Mouse (Mus musculus) splenic B cell, adult 2 months (primary cell): ENCODE results near the gene Banf1.

ENCODE experiments used
- DNase-seq: peaks from one replicate; pipeline ENCODE4 v3.0.0-alpha.2; 2011; ENCODE audit warnings: low read depth, low spot score
- H3K27me3 ChIP-seq: 2 replicates; pipeline ENCODE4 v1.6.1; 2012; ENCODE audit warnings: mild to moderate bottlenecking, low read length, moderate library complexity, mixed read lengths; ENCODE audit not compliant: control insufficient read depth, poor library complexity, insufficient read depth, severe bottlenecking
- H3K36me3 ChIP-seq: 2 replicates; pipeline ENCODE4 v1.6.1; 2012; ENCODE audit warnings: mild to moderate bottlenecking, low read length, moderate library complexity, mixed read lengths; ENCODE audit not compliant: control insufficient read depth, poor library complexity, insufficient read depth, severe bottlenecking

The Banf1 gene

DNA sequence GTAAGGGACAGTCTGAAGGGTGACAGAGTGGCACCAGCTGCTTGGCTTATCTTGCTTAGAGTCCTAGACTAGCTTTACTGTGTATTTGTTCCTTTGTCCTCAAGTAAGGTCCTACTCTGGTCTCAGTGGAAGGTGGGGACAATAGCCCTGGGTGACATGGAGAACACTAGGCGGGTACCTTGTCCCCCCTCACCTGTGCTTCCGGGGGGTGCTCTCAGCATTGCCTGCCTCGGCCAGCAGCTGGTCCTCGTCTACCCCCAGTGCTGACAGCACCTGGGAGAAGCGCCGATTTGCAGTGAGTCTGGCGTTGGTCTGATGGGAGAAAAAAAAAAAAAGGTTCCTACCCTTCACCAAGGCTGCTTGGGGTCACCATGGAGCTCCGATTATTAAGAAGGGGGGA lies 23.4 kb upstream of the Banf1 start:
- no peak for DNase-seq
- no peaks in the 10 kb centered on the region for H3K36me3 ChIP-seq
- H3K27me3 ChIP-seq = no peaks in the 10 kb centered on the region

DNA sequence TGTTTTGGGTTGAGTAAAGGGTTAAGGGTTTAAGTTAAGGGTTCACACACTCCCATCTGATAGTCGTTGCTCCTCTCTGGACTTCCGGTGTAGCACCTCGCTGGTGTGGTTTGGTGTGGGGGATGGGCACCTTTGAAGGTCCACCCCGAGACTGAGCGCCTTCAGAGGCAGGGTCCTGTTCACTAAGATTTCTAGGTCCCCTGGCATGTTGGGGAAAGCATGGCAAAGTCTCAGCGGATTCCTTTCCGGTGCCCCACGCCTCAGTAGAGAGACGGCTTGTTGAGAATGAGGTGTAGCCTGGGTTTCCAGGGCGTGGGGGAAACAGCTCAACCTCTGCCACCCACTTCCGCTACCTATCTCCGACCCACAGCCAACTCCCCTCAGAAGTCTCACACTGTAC lies 22.7 kb upstream of the Banf1 start:
- peak; percentile 77 for DNase-seq
- Histone ChIP-seq H3K27me3 (no peaks in the 10 kb centered on the region), H3K36me3 (peaks cover 2% of the 10 kb centered on the region; the same call in 1 of the 2 replicates)

- Histone ChIP-seq H3K27me3 (no peaks in the 10 kb centered on the region), H3K36me3 (peaks cover 8% of the 10 kb centered on the region)
- DNase-seq = peak; percentile 98
These were observed 21.7 kb upstream of the Banf1 start, which contains the start of gene Sart1 for GRCm38 (mm10) chr19:5388588-5389242. Sart1 (minus strand) TSS chr19:5388703.

GRCm38 (mm10) chr19:5388011-5388441 lies 21.1 kb upstream of the Banf1 start:
- DNase-seq = no peak

DNA sequence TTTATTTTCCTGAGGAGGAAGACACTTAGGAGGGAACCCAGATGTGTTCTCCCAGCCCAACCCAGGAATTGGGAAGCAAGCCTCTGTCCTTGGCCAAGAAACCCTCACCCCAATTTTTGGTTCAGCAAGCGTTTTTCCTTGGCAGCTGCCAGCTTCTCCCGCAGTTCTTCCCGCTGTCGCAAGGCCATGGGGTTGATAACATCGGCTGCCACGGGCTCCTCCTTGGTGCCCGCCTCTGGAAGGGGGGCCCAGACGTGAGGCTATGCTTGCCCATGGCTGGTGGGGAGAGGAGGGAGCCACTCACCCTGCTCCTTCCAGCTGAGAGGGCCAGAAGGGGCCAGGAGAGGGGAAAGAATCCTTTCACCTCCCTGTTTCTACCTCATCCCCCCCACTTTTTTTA lies 17.7 kb upstream of the Banf1 start:
- no peak for DNase-seq
- no peaks in the 10 kb centered on the region for H3K27me3 ChIP-seq
- H3K36me3 ChIP-seq = peaks cover 13% of the 10 kb centered on the region

More at GRCm38 (mm10) chr19:5388011-5388441, 21.1 kb upstream of the Banf1 start:
- Histone ChIP-seq H3K27me3 (no peaks in the 10 kb centered on the region), H3K36me3 (peaks cover 9% of the 10 kb centered on the region)

DNA sequence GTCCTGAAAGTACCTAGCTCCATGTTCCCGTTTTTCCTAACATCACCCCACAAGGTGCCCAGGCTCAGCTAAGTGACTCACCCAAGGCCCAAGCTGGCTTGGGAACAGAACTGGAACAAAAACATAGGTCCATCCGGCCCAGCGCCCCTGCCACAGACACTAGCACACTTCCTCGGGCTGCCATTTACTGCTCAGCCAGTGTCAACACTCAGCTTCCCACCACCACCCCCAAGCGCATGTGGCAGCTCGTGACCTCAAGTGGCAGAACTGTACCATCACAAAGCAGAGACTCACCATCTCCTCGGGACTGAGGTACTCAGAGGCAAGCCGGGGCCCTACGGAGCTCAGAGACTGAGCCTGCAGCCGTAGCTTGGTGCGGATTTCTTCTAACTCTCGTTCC lies 16.4 kb upstream of the Banf1 start:
- no peaks in the 10 kb centered on the region for H3K27me3 ChIP-seq
- DNase-seq = no peak

GRCm38 (mm10) chr19:5377446-5377845 lies 10.5 kb upstream of the Banf1 start:
- Histone ChIP-seq H3K27me3 (no peaks in the 10 kb centered on the region), H3K36me3 (peaks cover 11% of the 10 kb centered on the region)
- no peak for DNase-seq

More for the DNA sequence above, 16.4 kb upstream of the Banf1 start:
- H3K36me3 ChIP-seq = peaks cover 17% of the 10 kb centered on the region

GRCm38 (mm10) chr19:5374748-5375147 lies 7.8 kb upstream of the Banf1 start:
- no peak for DNase-seq
- Histone ChIP-seq H3K27me3 (no peaks in the 10 kb centered on the region), H3K36me3 (peaks cover 12% of the 10 kb centered on the region)

GRCm38 (mm10) chr19:5374177-5374576 lies 7.2 kb upstream of the Banf1 start:
- Histone ChIP-seq H3K27me3 (no peaks in the 10 kb centered on the region), H3K36me3 (peaks cover 9% of the 10 kb centered on the region)
- DNase-seq = no peak

DNA sequence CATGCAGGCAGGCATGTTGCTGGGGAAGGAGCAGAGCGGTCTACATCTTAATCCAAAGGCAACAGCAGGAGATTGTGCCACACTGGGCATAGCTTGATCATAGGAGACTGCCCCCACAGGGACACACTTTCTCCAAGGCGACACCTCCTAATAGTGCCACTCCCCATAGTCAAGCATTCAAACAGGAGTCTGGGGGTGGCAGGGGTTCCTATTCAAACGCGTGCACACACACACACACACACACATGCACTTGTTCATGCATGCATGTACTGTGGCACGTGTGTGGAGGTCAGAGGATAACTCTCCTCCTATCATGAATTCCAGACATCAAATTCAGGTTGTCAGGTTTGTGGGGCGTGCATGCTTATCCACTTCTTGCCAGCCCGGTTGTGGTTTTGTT lies 5.8 kb upstream of the Banf1 start:
- no peak for DNase-seq
- Histone ChIP-seq H3K27me3 (no peaks in the 10 kb centered on the region), H3K36me3 (peaks cover 8% of the 10 kb centered on the region)

DNA sequence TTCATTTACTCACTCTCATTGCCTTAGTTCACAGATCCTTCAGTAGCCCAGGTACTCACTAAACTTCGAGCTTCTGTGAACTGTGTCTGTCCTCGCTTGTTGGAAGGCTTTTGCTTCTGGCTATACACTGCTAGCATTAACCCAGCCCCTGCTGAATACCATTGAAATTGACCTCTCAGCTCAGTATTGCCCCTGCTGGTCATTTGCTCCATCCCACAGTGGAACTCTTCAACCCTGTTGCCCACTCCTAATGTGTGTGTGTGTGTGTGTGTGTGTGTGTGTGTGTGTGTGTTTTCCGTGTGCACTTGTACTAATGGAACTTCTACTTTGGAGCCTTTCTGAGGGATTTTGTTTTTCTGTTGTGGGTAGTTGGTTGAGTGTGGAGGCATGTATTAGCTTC lies 4.0 kb upstream of the Banf1 start:
- DNase-seq = peak; percentile 28
- Histone ChIP-seq H3K36me3 (peaks cover 8% of the 10 kb centered on the region), H3K27me3 (no peaks in the 10 kb centered on the region)

DNA sequence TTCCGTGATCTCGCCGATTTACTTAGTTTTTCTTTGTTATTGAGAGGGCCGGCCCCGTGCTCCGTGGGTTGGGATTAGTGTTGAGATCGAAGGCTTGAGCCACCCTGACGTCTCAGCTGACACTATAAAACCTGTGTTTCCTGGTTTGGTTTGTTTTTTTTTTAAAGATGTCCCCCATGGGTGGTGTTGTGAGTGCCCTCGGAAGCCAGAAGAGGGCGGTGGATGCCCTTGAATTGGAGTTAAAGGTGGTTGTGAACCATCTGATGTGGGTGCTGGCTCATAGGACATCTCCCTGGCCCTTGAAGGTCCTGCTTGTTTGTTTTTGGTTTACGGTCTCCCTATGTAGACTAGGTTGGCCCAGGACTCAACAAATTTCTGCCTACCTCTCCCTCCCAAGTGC lies 487 bp upstream of the Banf1 start:
- Histone ChIP-seq H3K27me3 (no peaks in the 10 kb centered on the region), H3K36me3 (peaks cover 8% of the 10 kb centered on the region)
- DNase-seq = peak; percentile 62

- peak; percentile 97 for DNase-seq
- Histone ChIP-seq H3K36me3 (peaks cover 6% of the 10 kb centered on the region), H3K27me3 (no peaks in the 10 kb centered on the region)
These were observed 554 bp downstream of the Banf1 start, which contains the start of gene Eif1ad for GRCm38 (mm10) chr19:5366175-5367052. Eif1ad (plus strand) TSS chr19:5366741.

DNA sequence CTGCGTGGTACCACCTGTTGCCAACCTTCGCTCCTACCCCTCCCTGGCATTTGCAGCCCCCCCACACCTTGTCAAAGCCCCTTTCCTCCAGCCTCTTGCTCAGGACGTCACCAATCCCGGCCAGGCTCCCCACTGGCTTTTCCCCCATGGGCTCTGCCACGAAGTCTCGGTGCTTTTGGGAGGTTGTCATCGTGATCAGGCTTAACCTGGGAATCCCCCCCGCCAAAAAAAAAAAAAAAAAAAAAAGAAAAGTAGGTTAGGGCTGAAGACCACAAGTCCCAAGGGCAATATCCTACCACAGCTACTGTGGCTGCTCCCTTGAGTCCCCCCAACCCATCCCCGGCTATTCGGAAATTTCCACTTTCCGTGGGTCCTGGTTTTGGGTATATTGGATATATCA lies 1.2 kb downstream of the Banf1 start:
- H3K27me3 ChIP-seq = no peaks in the 10 kb centered on the region
- no peak for DNase-seq

GRCm38 (mm10) chr19:5364124-5364523 lies 2.8 kb downstream of the Banf1 start:
- DNase-seq = no peak
- peaks cover 2% of the 10 kb centered on the region; the same call in 1 of the 2 replicates for H3K36me3 ChIP-seq
- H3K27me3 ChIP-seq = no peaks in the 10 kb centered on the region

More for the DNA sequence above, 1.2 kb downstream of the Banf1 start:
- peaks cover 4% of the 10 kb centered on the region for H3K36me3 ChIP-seq
